Mouse (Mus musculus) heart, postnatal 4 days (tissue): ENCODE measurements around the gene Epgn. TPM values are rescaled to one million over a fixed set of nuclear protein-coding genes. Genes with fewer than 3 reads are reported as not detected.

Experiments
- total RNA-seq, 2 experiments: library from RNA; stranded (reverse); gene quantifications; 2 replicates each; pipeline ENCODE4 v1.2.3; 2021

The Epgn gene
- total RNA-seq, 2 experiments from 2014 or later: 0.47 to 0.60 TPM

Other genes with a start within 250 kb of the Epgn start
- gene Cxcl3, start 241.4 kb upstream of the Epgn start, total RNA-seq: not detected
- gene Cxcl15, start 232.9 kb upstream of the Epgn start, total RNA-seq: not detected
- under 1 TPM; 0.45 to 0.72 TPM for gene Cxcl1, start 136.2 kb upstream of the Epgn start, total RNA-seq
- gene Cxcl2, start 123.6 kb upstream of the Epgn start, total RNA-seq: not detected
- gene Mthfd2l, start 96.3 kb upstream of the Epgn start, total RNA-seq: 10 to 100 TPM; 17.6 to 19.2 TPM
- under 1 TPM; 0.33 to 0.43 TPM for gene Ereg, start 47.2 kb downstream of the Epgn start, total RNA-seq
- under 1 TPM; 0.36 to 0.60 TPM for gene Areg, start 112.1 kb downstream of the Epgn start, total RNA-seq